Mouse (Mus musculus): ENCODE measurements around the gene Hif1an.

Hif1an gene

GRCm38 (mm10) chr19:44564006-44564405 lies 1.4 kb downstream of the Hif1an start:
- DNase-seq (ENCODE audit: low read depth, low spot score): no peak

GRCm38 (mm10) chr19:44567763-44568162 lies 5.1 kb downstream of the Hif1an start:
- no peak for DNase-seq (ENCODE audit: low read depth, low spot score)

GRCm38 (mm10) chr19:44576275-44576674 lies 13.6 kb downstream of the Hif1an start:
- DNase-seq (ENCODE audit: low read depth, low spot score): no peak

GRCm38 (mm10) chr19:44578038-44578437 lies 15.4 kb downstream of the Hif1an start:
- DNase-seq (ENCODE audit: low read depth, low spot score): no peak

GRCm38 (mm10) chr19:44582103-44582502 lies 19.5 kb downstream of the Hif1an start:
- DNase-seq (ENCODE audit: low read depth, low spot score): no peak

GRCm38 (mm10) chr19:44582638-44583309 lies 20.1 kb downstream of the Hif1an start:
- peak; percentile 72 for DNase-seq (ENCODE audit: low read depth, low spot score)

GRCm38 (mm10) chr19:44588036-44588435 lies 25.4 kb downstream of the Hif1an start:
- no peak for DNase-seq (ENCODE audit: low read depth, low spot score)

GRCm38 (mm10) chr19:44589591-44590223 lies 27.1 kb downstream of the Hif1an start:
- DNase-seq (ENCODE audit: low read depth, low spot score): no peak

- DNase-seq (ENCODE audit: low read depth, low spot score): no peak
Observed at GRCm38 (mm10) chr19:44590992-44591391, 28.3 kb downstream of the Hif1an start.

GRCm38 (mm10) chr19:44591638-44592037 lies 29.0 kb downstream of the Hif1an start:
- DNase-seq (ENCODE audit: low read depth, low spot score): no peak

- DNase-seq (ENCODE audit: low read depth, low spot score): no peak
Observed at GRCm38 (mm10) chr19:44594180-44594579, 31.5 kb downstream of the Hif1an start.

GRCm38 (mm10) chr19:44618166-44618565 lies 55.5 kb downstream of the Hif1an start:
- no peak for DNase-seq (ENCODE audit: low read depth, low spot score)
